Mouse (Mus musculus) thymus, postnatal 36 days (tissue): ENCODE measurements around the gene Dnase1.
"Not testable (repeated sequence)": the region's sequence is repeated elsewhere in the genome, so short reads cannot be mapped to it uniquely, and the experiment has no call there.

ENCODE experiments used
- DNase-seq, 2 experiments: peaks; one replicate each; pipeline ENCODE4 v3.0.0; 2022; ENCODE audit warnings: mixed read lengths in 2 of 2

The Dnase1 gene

GRCm38 (mm10) chr16:4052601-4053000 lies 15.9 kb downstream of the Dnase1 start:
- no peak for DNase-seq

- DNase-seq = no peak
These were observed 17.1 kb downstream of the Dnase1 start for GRCm38 (mm10) chr16:4053811-4054210.

- DNase-seq = no peak
These were observed 28.2 kb downstream of the Dnase1 start for GRCm38 (mm10) chr16:4064945-4065344.

- DNase-seq = peak; percentile 58 to 61
These were observed 31.8 kb downstream of the Dnase1 start for GRCm38 (mm10) chr16:4068588-4068987.

GRCm38 (mm10) chr16:4074297-4074696 lies 37.6 kb downstream of the Dnase1 start:
- DNase-seq = no peak

GRCm38 (mm10) chr16:4074836-4075235 lies 38.1 kb downstream of the Dnase1 start:
- no peak for DNase-seq

- peak; percentile 94 to 97 for DNase-seq
These were observed 40.8 kb downstream of the Dnase1 start, which contains the start of gene Trap1 for GRCm38 (mm10) chr16:4077384-4078061. Gene Trap1, minus strand, starts transcription at chr16:4077827.

- not testable (repeated sequence) for DNase-seq
These were observed 41.6 kb downstream of the Dnase1 start for GRCm38 (mm10) chr16:4078302-4078701.

- DNase-seq = no peak
These were observed 42.9 kb downstream of the Dnase1 start for GRCm38 (mm10) chr16:4079656-4080055.

GRCm38 (mm10) chr16:4080419-4080818 lies 43.7 kb downstream of the Dnase1 start:
- not testable (repeated sequence) for DNase-seq

- no peak for DNase-seq
These were observed 48.3 kb downstream of the Dnase1 start for GRCm38 (mm10) chr16:4085051-4085450.

GRCm38 (mm10) chr16:4085851-4086387 lies 49.2 kb downstream of the Dnase1 start:
- no peak for DNase-seq

GRCm38 (mm10) chr16:4087214-4087913 lies 50.6 kb downstream of the Dnase1 start:
- DNase-seq = no peak
